ENCODE assay signal across 25 mouse cellular contexts in the genomic region with DNA sequence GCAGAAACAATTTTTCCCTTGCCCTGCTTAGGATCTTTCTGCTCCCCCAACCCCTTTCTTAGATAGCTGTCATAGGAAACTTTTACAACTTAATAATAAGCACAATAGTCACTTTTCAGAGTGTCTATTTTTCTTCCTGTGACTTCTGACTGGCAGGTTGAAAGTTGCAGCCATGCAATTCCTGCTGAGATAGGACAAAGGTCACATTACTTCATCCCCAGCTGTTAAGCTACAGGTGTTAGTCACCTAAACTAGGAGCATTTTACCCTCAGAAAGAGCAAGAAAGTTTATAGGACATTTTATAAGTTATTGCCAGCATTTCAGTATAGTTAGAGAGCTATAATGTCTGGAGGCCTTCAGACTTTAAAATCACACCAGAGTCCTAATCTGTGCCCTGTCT. TPM values are rescaled to one million over a fixed set of nuclear protein-coding genes. Genes with fewer than 3 reads are reported as not detected.
A peak's percentile ranks its signal among the peaks of the same experiment; 100 is the strongest.
DNase-seq lines count a peak whose midpoint lies in the region; ATAC-seq lines count a peak whose summit lies in the region.
"Had no signal": no experiment of that assay in that cellular context is flagged by ENCODE, and none has a peak within 500 bp of the region (broad histone marks: within the 10 kb centered on the region; RNA-seq: fewer than 3 reads in every experiment).

No protein-coding gene starts in this region.

- no peak overlapping the region for H3K9ac ChIP-seq in intestine, embryonic 16.5 days (ENCODE audit: low read depth, low read length)
- H3K9ac ChIP-seq: forebrain, embryonic 13.5 days; forebrain, postnatal 0 days; heart, embryonic 12.5 days; heart, embryonic 15.5 days; hindbrain, embryonic 14.5 days had no signal

- H3K4me3 ChIP-seq in intestine, embryonic 16.5 days (ENCODE audit: low read length), result no peak overlapping the region
- H3K4me3 ChIP-seq: forebrain, embryonic 10.5 days; forebrain, embryonic 13.5 days; heart, embryonic 12.5 days; heart, embryonic 15.5 days had no signal

- no peaks in the 10 kb centered on the region for H3K9me3 ChIP-seq in intestine, embryonic 16.5 days (ENCODE audit: control insufficient read depth, low read length)
- H3K9me3 ChIP-seq: forebrain, embryonic 13.5 days; heart, embryonic 12.5 days; heart, embryonic 15.5 days had no signal

- H3K4me1 ChIP-seq in intestine, embryonic 16.5 days (ENCODE audit: control insufficient read depth, insufficient read depth, low read length), result no peaks in the 10 kb centered on the region
- H3K4me1 ChIP-seq: forebrain, embryonic 10.5 days; forebrain, embryonic 13.5 days; heart, embryonic 12.5 days; heart, embryonic 15.5 days had no signal

- no peaks in the 10 kb centered on the region for H3K27me3 ChIP-seq in intestine, embryonic 16.5 days (replicated peaks; ENCODE audit: control insufficient read depth, insufficient read depth, low read length)
- H3K27me3 ChIP-seq: forebrain, embryonic 13.5 days; heart, embryonic 12.5 days; heart, embryonic 15.5 days; Patski had no signal

- DNase-seq in embryo, embryonic 10 days (ENCODE audit: low spot score), result peak; percentile 6
- no peak for DNase-seq in embryo, embryonic 10.5 days (ENCODE audit: low spot score)
- DNase-seq in forelimb bud, embryonic 11.5 days (ENCODE audit: low read depth, low spot score), result peak; percentile 12
- DNase-seq in mesoderm, embryonic 11.5 days (ENCODE audit: low read depth, low spot score), result peak; percentile 14
- no peak for DNase-seq in right cerebral cortex, postnatal 14 days
- DNase-seq in testis, postnatal 14 days (ENCODE audit: low spot score), result no peak
- DNase-seq: adrenal gland, postnatal 10 days; adrenal gland, postnatal 36 days; cerebellum, adult 18-20 months; cerebellum, adult 9-10 months; cerebellum, postnatal 14 days; forebrain, postnatal 0 days; gastrocnemius, postnatal 25 days; heart, adult 18-20 months; heart, postnatal 10 days; heart, postnatal 4 days had no signal

- no peak overlapping the region for H3K4me2 ChIP-seq in intestine, embryonic 16.5 days (ENCODE audit: low read depth, low read length)
- H3K4me2 ChIP-seq: forebrain, embryonic 13.5 days; heart, embryonic 12.5 days; heart, embryonic 15.5 days; hindbrain, embryonic 14.5 days had no signal

- peak; percentile 94 for ATAC-seq in intestine, embryonic 16.5 days
- ATAC-seq: forebrain, embryonic 13.5 days; forebrain, postnatal 0 days; hindbrain, postnatal 0 days; Patski had no signal

- H3K36me3 ChIP-seq in intestine, embryonic 16.5 days (ENCODE audit: control insufficient read depth, insufficient read depth, low read length), result no peaks in the 10 kb centered on the region
- H3K36me3 ChIP-seq: forebrain, embryonic 10.5 days; heart, embryonic 12.5 days; heart, embryonic 15.5 days had no signal

- no peak overlapping the region for H3K27ac ChIP-seq in intestine, embryonic 16.5 days (ENCODE audit: low read length)
- H3K27ac ChIP-seq: forebrain, embryonic 10.5 days; forebrain, embryonic 13.5 days; heart, embryonic 15.5 days; hindbrain, embryonic 14.5 days; hindbrain, postnatal 0 days had no signal

RNA-seq across cellular contexts. Expression of a gene that starts 11.7 kb away (rescaled TPM):
- polyA plus RNA-seq in intestine, embryonic 16.5 days (2015; fragmentation: Nextera tagmentation; extraction: Ambion mirVana), result 6.9 and 12.1 TPM in 2 replicates

RNA-seq across cellular contexts. Expression of a gene that starts 22.0 kb away (rescaled TPM):
- polyA plus RNA-seq in intestine, embryonic 16.5 days (2015; fragmentation: Nextera tagmentation; extraction: Ambion mirVana), result 3.7 and 5.4 TPM in 2 replicates
- polyA plus RNA-seq: forebrain, embryonic 10.5 days; forebrain, embryonic 13.5 days had no signal

RNA-seq across cellular contexts. Expression of a gene that starts 58.6 kb away (rescaled TPM):
- polyA plus RNA-seq in intestine, embryonic 16.5 days (2015; fragmentation: Nextera tagmentation; extraction: Ambion mirVana), result 6.1 and 7.1 TPM in 2 replicates
- polyA plus RNA-seq: forebrain, embryonic 10.5 days; forebrain, embryonic 13.5 days; hindbrain, embryonic 11.5 days had no signal

Comparison
In these comparisons a context has a peak if more than half of its experiments do, and no peak if none do; other contexts are left out.
1. DNase-seq: peak in embryo, embryonic 10 days (single experiment), forelimb bud, embryonic 11.5 days (single experiment) and mesoderm, embryonic 11.5 days (single experiment); none in embryo, embryonic 10.5 days (single experiment), right cerebral cortex, postnatal 14 days (single experiment) and testis, postnatal 14 days (single experiment).